Mouse (Mus musculus): ENCODE data around the gene Esrrg.

The Esrrg gene

GRCm38 (mm10) chr1:188057892-188058291 is 449.3 kb downstream of the Esrrg start:
- Histone ChIP-seq H3K4me1 (replicated peaks; ENCODE audit: low read depth, low read length) (no peaks in the 10 kb centered on the region), H3K4me3 (replicated peaks; ENCODE audit: low read length) (no peak overlapping the region), H3K36me3 (ENCODE audit: insufficient read depth, low read length) (no peaks in the 10 kb centered on the region), H3K9me3 (ENCODE audit: low read length) (no peaks in the 10 kb centered on the region), H3K27me3 (ENCODE audit: insufficient read depth, low read length) (no peaks in the 10 kb centered on the region)
- TF ChIP-seq POU5F1 (IDR thresholded peaks at IDR 0.05; ENCODE audit: borderline replicate concordance, low read length) (no peak), NANOG (IDR thresholded peaks at IDR 0.05; ENCODE audit: borderline replicate concordance, low read length) (no peak), CTCF (conservative IDR thresholded peaks at IDR 0.05; ENCODE audit: low read length) (no peak)

GRCm38 (mm10) chr1:188059006-188059405 is 450.4 kb downstream of the Esrrg start:
- no peak overlapping the region for H3K4me3 ChIP-seq (replicated peaks; ENCODE audit: low read length)
- no peaks in the 10 kb centered on the region for H3K27me3 ChIP-seq (ENCODE audit: insufficient read depth, low read length)
- H3K4me1 ChIP-seq (replicated peaks; ENCODE audit: low read depth, low read length): no peaks in the 10 kb centered on the region
- H3K9me3 ChIP-seq (ENCODE audit: low read length): no peaks in the 10 kb centered on the region
- no peaks in the 10 kb centered on the region for H3K36me3 ChIP-seq (ENCODE audit: insufficient read depth, low read length)
- TF ChIP-seq NANOG (IDR thresholded peaks at IDR 0.05; ENCODE audit: borderline replicate concordance, low read length) (no peak), POU5F1 (IDR thresholded peaks at IDR 0.05; ENCODE audit: borderline replicate concordance, low read length) (no peak), CTCF (conservative IDR thresholded peaks at IDR 0.05; ENCODE audit: low read length) (no peak)

- H3K9me3 ChIP-seq (ENCODE audit: low read length): no peaks in the 10 kb centered on the region
- H3K4me1 ChIP-seq (replicated peaks; ENCODE audit: low read depth, low read length): no peaks in the 10 kb centered on the region
- no peak overlapping the region for H3K4me3 ChIP-seq (replicated peaks; ENCODE audit: low read length)
- H3K27me3 ChIP-seq (ENCODE audit: insufficient read depth, low read length): no peaks in the 10 kb centered on the region
- H3K36me3 ChIP-seq (ENCODE audit: insufficient read depth, low read length): no peaks in the 10 kb centered on the region
- TF ChIP-seq NANOG (IDR thresholded peaks at IDR 0.05; ENCODE audit: borderline replicate concordance, low read length) (no peak), POU5F1 (IDR thresholded peaks at IDR 0.05; ENCODE audit: borderline replicate concordance, low read length) (no peak), CTCF (conservative IDR thresholded peaks at IDR 0.05; ENCODE audit: low read length) (no peak)
These were observed 451.9 kb downstream of the Esrrg start for GRCm38 (mm10) chr1:188060493-188060892.

GRCm38 (mm10) chr1:188068833-188069232 is 460.2 kb downstream of the Esrrg start:
- TF ChIP-seq NANOG (IDR thresholded peaks at IDR 0.05; ENCODE audit: borderline replicate concordance, low read length) (no peak), POU5F1 (IDR thresholded peaks at IDR 0.05; ENCODE audit: borderline replicate concordance, low read length) (no peak), CTCF (conservative IDR thresholded peaks at IDR 0.05; ENCODE audit: low read length) (no peak)
- Histone ChIP-seq H3K4me1 (replicated peaks; ENCODE audit: low read depth, low read length) (no peaks in the 10 kb centered on the region), H3K9me3 (ENCODE audit: low read length) (no peaks in the 10 kb centered on the region), H3K36me3 (ENCODE audit: insufficient read depth, low read length) (no peaks in the 10 kb centered on the region), H3K4me3 (replicated peaks; ENCODE audit: low read length) (no peak overlapping the region), H3K27me3 (ENCODE audit: insufficient read depth, low read length) (no peaks in the 10 kb centered on the region)

- no peaks in the 10 kb centered on the region for H3K9me3 ChIP-seq (ENCODE audit: low read length)
- no peak for TF ChIP-seq POU5F1 (IDR thresholded peaks at IDR 0.05; ENCODE audit: borderline replicate concordance, low read length)
- no peak for TF ChIP-seq NANOG (IDR thresholded peaks at IDR 0.05; ENCODE audit: borderline replicate concordance, low read length)
- no peak for TF ChIP-seq CTCF (conservative IDR thresholded peaks at IDR 0.05; ENCODE audit: low read length)
These were observed 461.3 kb downstream of the Esrrg start for GRCm38 (mm10) chr1:188069849-188070248.

GRCm38 (mm10) chr1:188077561-188078195 is 469.1 kb downstream of the Esrrg start:
- no peaks in the 10 kb centered on the region for H3K27me3 ChIP-seq (ENCODE audit: insufficient read depth, low read length)
- no peaks in the 10 kb centered on the region for H3K4me1 ChIP-seq (replicated peaks; ENCODE audit: low read depth, low read length)
- no peaks in the 10 kb centered on the region for H3K9me3 ChIP-seq (ENCODE audit: low read length)
- H3K4me3 ChIP-seq (replicated peaks; ENCODE audit: low read length): no peak overlapping the region
- TF ChIP-seq POU5F1 (IDR thresholded peaks at IDR 0.05; ENCODE audit: borderline replicate concordance, low read length) (no peak), CTCF (conservative IDR thresholded peaks at IDR 0.05; ENCODE audit: low read length) (no peak), NANOG (IDR thresholded peaks at IDR 0.05; ENCODE audit: borderline replicate concordance, low read length) (no peak)
- H3K36me3 ChIP-seq (ENCODE audit: insufficient read depth, low read length): no peaks in the 10 kb centered on the region

More at GRCm38 (mm10) chr1:188069849-188070248, 461.3 kb downstream of the Esrrg start:
- Histone ChIP-seq H3K36me3 (ENCODE audit: insufficient read depth, low read length) (no peaks in the 10 kb centered on the region), H3K4me1 (replicated peaks; ENCODE audit: low read depth, low read length) (no peaks in the 10 kb centered on the region), H3K4me3 (replicated peaks; ENCODE audit: low read length) (no peak overlapping the region), H3K27me3 (ENCODE audit: insufficient read depth, low read length) (no peaks in the 10 kb centered on the region)

- Histone ChIP-seq H3K4me1 (replicated peaks; ENCODE audit: low read depth, low read length) (no peaks in the 10 kb centered on the region), H3K9me3 (ENCODE audit: low read length) (no peaks in the 10 kb centered on the region)
These were observed 471.8 kb downstream of the Esrrg start for GRCm38 (mm10) chr1:188080261-188080875.

GRCm38 (mm10) chr1:188082665-188083640 is 474.4 kb downstream of the Esrrg start:
- H3K4me1 ChIP-seq (replicated peaks; ENCODE audit: low read depth, low read length): no peaks in the 10 kb centered on the region
- TF ChIP-seq CTCF (conservative IDR thresholded peaks at IDR 0.05; ENCODE audit: low read length): no peak
- TF ChIP-seq POU5F1 (IDR thresholded peaks at IDR 0.05; ENCODE audit: borderline replicate concordance, low read length): no peak
- no peak for TF ChIP-seq NANOG (IDR thresholded peaks at IDR 0.05; ENCODE audit: borderline replicate concordance, low read length)
- no peaks in the 10 kb centered on the region for H3K36me3 ChIP-seq (ENCODE audit: insufficient read depth, low read length)
- H3K9me3 ChIP-seq (ENCODE audit: low read length): no peaks in the 10 kb centered on the region
- H3K4me3 ChIP-seq (replicated peaks; ENCODE audit: low read length): no peak overlapping the region
- H3K27me3 ChIP-seq (ENCODE audit: insufficient read depth, low read length): no peaks in the 10 kb centered on the region

More at GRCm38 (mm10) chr1:188080261-188080875, 471.8 kb downstream of the Esrrg start:
- no peak overlapping the region for H3K4me3 ChIP-seq (replicated peaks; ENCODE audit: low read length)
- no peaks in the 10 kb centered on the region for H3K36me3 ChIP-seq (ENCODE audit: insufficient read depth, low read length)
- no peaks in the 10 kb centered on the region for H3K27me3 ChIP-seq (ENCODE audit: insufficient read depth, low read length)
- TF ChIP-seq POU5F1 (IDR thresholded peaks at IDR 0.05; ENCODE audit: borderline replicate concordance, low read length): no peak
- no peak for TF ChIP-seq NANOG (IDR thresholded peaks at IDR 0.05; ENCODE audit: borderline replicate concordance, low read length)
- no peak for TF ChIP-seq CTCF (conservative IDR thresholded peaks at IDR 0.05; ENCODE audit: low read length)

Data from E14TG2a.4 (cell line).